Mouse (Mus musculus) heart, adult 2 months (tissue): ENCODE data around the gene Fgr.
A peak's percentile ranks its signal among the peaks of the same experiment; 100 is the strongest.

Experiments
- CTCF ChIP-seq: fragments of 200-600 bp; IDR thresholded peaks from 2 replicates; pipeline ENCODE4 v1.8.1; 2022; ENCODE audit warnings: antibody characterized with exemption, mild to moderate bottlenecking, moderate library complexity
- EP300 ChIP-seq: fragments of 200-500 bp; IDR thresholded peaks from 2 replicates; pipeline ENCODE4 v1.6.1; 2011; ENCODE audit warnings: low read depth, low read length, control low read depth; ENCODE audit not compliant: insufficient read depth
- POLR2A ChIP-seq: fragments of 200-500 bp; IDR thresholded peaks from 2 replicates; pipeline ENCODE4 v1.6.1; 2011; ENCODE audit warnings: mild to moderate bottlenecking, low read depth, low read length, control low read depth; ENCODE audit not compliant: insufficient read depth

- TF ChIP-seq CTCF: peak; percentile 22
- TF ChIP-seq POLR2A: no peak
- no peak for TF ChIP-seq EP300
These were observed 42.1 kb downstream of the Fgr start for GRCm38 (mm10) chr4:133015710-133016651.
